Mouse (Mus musculus): ENCODE data around the gene Elp6. TPM values are rescaled to one million over a fixed set of nuclear protein-coding genes. Genes with fewer than 3 reads are reported as not detected.

Gene Elp6
- polyA plus RNA-seq, 1 experiment from 2014 or later, result 39.2 TPM

DNA sequence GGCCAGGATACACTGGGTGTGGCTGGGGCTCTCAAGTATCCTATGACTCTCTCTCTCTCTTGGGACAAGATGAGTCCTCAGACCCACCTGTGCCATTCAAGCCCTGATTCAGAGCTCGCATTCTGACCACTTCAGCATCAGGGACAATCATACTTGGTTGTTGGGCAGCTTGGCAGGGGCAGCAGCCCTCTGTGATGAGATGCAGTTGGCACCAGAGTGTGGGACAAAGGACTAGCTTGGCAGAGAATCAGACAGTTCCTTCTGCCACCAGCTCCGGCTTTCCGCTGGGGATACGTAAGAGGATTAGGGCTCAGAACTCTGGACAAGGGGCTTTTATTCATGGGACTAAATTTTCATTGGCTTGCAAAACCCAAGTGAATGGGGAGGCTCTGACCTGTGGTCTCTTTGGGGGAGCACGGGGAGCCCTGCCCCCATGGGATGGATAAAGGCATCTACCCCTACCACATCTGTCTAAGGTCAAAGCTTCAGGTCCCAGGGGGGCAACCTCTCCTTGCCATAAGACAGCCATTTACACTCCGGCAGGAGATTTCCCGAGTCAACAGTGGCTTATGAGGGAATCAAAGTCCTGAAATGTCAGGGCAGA is 17.6 kb upstream of the Elp6 start:
- no peaks in the 10 kb centered on the region for H3K4me1 ChIP-seq (replicated peaks)
- H3K9ac ChIP-seq, result no peak overlapping the region
- no peaks in the 10 kb centered on the region for H3K27me3 ChIP-seq
- H3K4me3 ChIP-seq, result no peak overlapping the region
- no peaks in the 10 kb centered on the region for H3K36me3 ChIP-seq
- H3K9me3 ChIP-seq, result no peaks in the 10 kb centered on the region
- no peak for ATAC-seq (ENCODE audit: low read depth)
- H3K4me2 ChIP-seq, result no peak overlapping the region
- 61% methylated on average over 7 of the region's 7 CpGs for WGBS
- 0 out of 2 replicates have a peak overlapping the region, but pooled peaks have one; percentile 13 for H3K27ac ChIP-seq (replicated peaks)

GRCm38 (mm10) chr9:110293254-110293718 is 11.7 kb upstream of the Elp6 start:
- no peak overlapping the region for H3K4me2 ChIP-seq
- no peaks in the 10 kb centered on the region for H3K36me3 ChIP-seq
- WGBS, result 43% methylated on average over 12 of the region's 12 CpGs

DNA sequence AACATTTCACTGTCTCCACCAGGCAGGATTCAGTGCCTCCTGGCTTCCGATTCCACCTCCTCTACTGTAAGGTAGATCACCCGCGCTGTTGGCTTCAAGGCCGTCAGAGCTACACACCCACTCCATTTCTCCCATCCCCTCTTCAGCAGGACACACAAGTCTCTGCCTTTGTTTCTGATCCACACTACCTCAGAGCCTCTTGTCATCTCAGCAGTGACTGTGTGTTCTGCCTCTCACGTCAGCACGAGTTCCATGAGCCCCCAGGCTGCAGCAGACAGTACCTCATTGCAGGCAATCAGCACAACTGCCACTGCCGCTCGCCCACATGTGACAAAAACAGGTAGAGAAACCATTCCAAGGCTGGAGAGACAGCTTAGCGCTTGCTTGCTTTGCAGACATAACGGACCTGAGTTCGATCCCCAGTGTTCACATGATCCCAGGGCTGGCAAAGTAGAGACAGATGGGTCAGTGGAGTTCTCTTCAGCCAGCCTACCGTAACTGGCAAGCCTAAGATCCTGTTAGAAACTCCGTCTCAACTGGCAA is 11.0 kb upstream of the Elp6 start:
- no peaks in the 10 kb centered on the region for H3K9me3 ChIP-seq
- H3K9ac ChIP-seq, result no peak overlapping the region
- no peak overlapping the region for H3K4me3 ChIP-seq
- peaks cover 6% of the 10 kb centered on the region for H3K4me1 ChIP-seq (replicated peaks)
- no peak overlapping the region; the same call in 1 of the 2 replicates for H3K27ac ChIP-seq (replicated peaks)
- H3K4me2 ChIP-seq, result no peak overlapping the region
- no peaks in the 10 kb centered on the region for H3K27me3 ChIP-seq
- 89% methylated on average over 13 of the region's 13 CpGs for WGBS
- ATAC-seq (ENCODE audit: low read depth), result no peak
- no peaks in the 10 kb centered on the region for H3K36me3 ChIP-seq

More at GRCm38 (mm10) chr9:110293254-110293718, 11.7 kb upstream of the Elp6 start:
- H3K4me3 ChIP-seq, result no peak overlapping the region
- H3K27me3 ChIP-seq, result no peaks in the 10 kb centered on the region
- H3K4me1 ChIP-seq (replicated peaks), result peaks cover 6% of the 10 kb centered on the region
- H3K9me3 ChIP-seq, result no peaks in the 10 kb centered on the region
- H3K9ac ChIP-seq, result peak overlapping the region; percentile 26; the same call in 1 of the 2 replicates
- no peak overlapping the region; the same call in 1 of the 2 replicates for H3K27ac ChIP-seq (replicated peaks)
- ATAC-seq (ENCODE audit: low read depth), result no peak

- Histone ChIP-seq H3K4me2 (no peak overlapping the region), H3K36me3 (no peaks in the 10 kb centered on the region), H3K9ac (no peak overlapping the region), H3K4me3 (no peak overlapping the region), H3K27ac (replicated peaks) (no peak overlapping the region), H3K9me3 (no peaks in the 10 kb centered on the region), H3K27me3 (no peaks in the 10 kb centered on the region), H3K4me1 (replicated peaks) (peaks cover 6% of the 10 kb centered on the region)
- no peak for ATAC-seq (ENCODE audit: low read depth)
- 53% methylated on average over 3 of the region's 3 CpGs for WGBS
Observed at GRCm38 (mm10) chr9:110294786-110295185, 10.2 kb upstream of the Elp6 start.

GRCm38 (mm10) chr9:110296867-110297627 is 7.9 kb upstream of the Elp6 start:
- Histone ChIP-seq H3K9ac (no peak overlapping the region), H3K4me1 (replicated peaks) (peaks cover 6% of the 10 kb centered on the region), H3K27me3 (no peaks in the 10 kb centered on the region), H3K4me3 (no peak overlapping the region), H3K4me2 (no peak overlapping the region), H3K36me3 (no peaks in the 10 kb centered on the region), H3K27ac (replicated peaks) (no peak overlapping the region; the same call in 1 of the 2 replicates), H3K9me3 (no peaks in the 10 kb centered on the region)
- 4% methylated on average over 5 of the region's 5 CpGs for WGBS
- ATAC-seq (ENCODE audit: low read depth), result peak; percentile 76; the same call in 1 of the 2 replicates

- WGBS, result 6% methylated on average over 4 of the region's 4 CpGs
- Histone ChIP-seq H3K9me3 (no peaks in the 10 kb centered on the region), H3K4me2 (peak overlapping the region; percentile 70), H3K36me3 (0 out of 2 replicates have a peak, but pooled peaks cover 2% of the 10 kb centered on the region), H3K27ac (replicated peaks) (peak overlapping the region; percentile 97), H3K9ac (peak overlapping the region; percentile 89), H3K4me1 (replicated peaks) (peaks cover 22% of the 10 kb centered on the region), H3K4me3 (peak overlapping the region; percentile 56), H3K27me3 (no peaks in the 10 kb centered on the region)
- peak; percentile 44; the same call in 1 of the 2 replicates for ATAC-seq (ENCODE audit: low read depth)
Observed at GRCm38 (mm10) chr9:110304516-110304915, 457 bp upstream of the Elp6 start.

- Histone ChIP-seq H3K27me3 (no peaks in the 10 kb centered on the region), H3K4me2 (peak overlapping the region; percentile 70), H3K27ac (replicated peaks) (no peak overlapping the region), H3K9ac (peak overlapping the region; percentile 89), H3K36me3 (peaks cover 19% of the 10 kb centered on the region), H3K9me3 (no peaks in the 10 kb centered on the region), H3K4me1 (replicated peaks) (peaks cover 22% of the 10 kb centered on the region), H3K4me3 (peak overlapping the region; percentile 56; the same call in 1 of the 2 replicates)
- no peak for ATAC-seq (ENCODE audit: low read depth)
- WGBS, result 94% methylated on average over 5 of the region's 5 CpGs
Observed at GRCm38 (mm10) chr9:110306371-110306770, 1.4 kb downstream of the Elp6 start.

DNA sequence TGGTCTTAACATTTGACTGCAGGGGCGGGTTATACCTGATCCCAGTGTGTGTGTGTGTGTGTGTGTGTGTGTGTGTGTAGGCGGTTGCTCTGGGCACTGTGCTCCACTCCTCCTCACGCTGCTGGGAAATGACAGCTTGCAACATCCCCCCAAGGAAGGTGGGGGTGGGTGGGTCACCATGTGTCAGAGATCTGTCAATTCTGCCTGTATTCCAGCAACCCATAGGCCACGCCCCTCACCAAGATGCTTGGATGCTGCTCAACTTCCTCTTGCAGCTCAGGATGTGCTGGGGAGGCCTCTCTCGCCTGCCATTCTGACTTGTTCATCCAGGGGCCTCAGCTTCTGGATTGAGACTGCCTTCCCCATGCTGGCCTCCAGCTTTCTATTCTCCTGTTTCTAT is 9.7 kb downstream of the Elp6 start:
- no peak for ATAC-seq (ENCODE audit: low read depth)
- Histone ChIP-seq H3K9me3 (no peaks in the 10 kb centered on the region), H3K27me3 (no peaks in the 10 kb centered on the region), H3K9ac (no peak overlapping the region), H3K27ac (replicated peaks) (no peak overlapping the region), H3K4me1 (replicated peaks) (no peaks in the 10 kb centered on the region), H3K4me2 (no peak overlapping the region), H3K4me3 (no peak overlapping the region), H3K36me3 (peaks cover 92% of the 10 kb centered on the region)
- WGBS, result 91% methylated on average over 5 of the region's 5 CpGs

DNA sequence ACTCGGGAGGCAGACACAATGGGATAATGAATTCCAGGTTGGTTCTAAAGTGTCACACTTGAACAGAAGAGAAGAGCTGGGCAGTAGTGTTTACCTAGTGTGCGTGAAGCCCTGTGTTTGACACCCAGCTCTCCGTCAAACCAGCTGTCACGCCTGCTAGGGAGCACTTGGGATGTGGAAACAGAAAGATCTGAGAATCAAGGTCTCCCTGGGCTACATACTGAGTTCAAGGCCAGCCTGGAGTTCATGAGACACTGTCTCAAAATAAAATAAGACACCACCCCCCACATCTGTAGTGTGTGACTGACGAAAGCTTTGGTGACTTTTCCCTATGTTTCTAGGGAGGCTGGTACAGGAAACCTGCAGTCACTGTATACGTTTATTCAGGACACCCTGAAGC is 10.4 kb downstream of the Elp6 start:
- no peak overlapping the region for H3K4me2 ChIP-seq
- ATAC-seq (ENCODE audit: low read depth), result no peak
- no peaks in the 10 kb centered on the region for H3K27me3 ChIP-seq
- H3K36me3 ChIP-seq, result peaks cover 92% of the 10 kb centered on the region
- H3K9me3 ChIP-seq, result no peaks in the 10 kb centered on the region
- no peak overlapping the region for H3K9ac ChIP-seq
- H3K4me1 ChIP-seq (replicated peaks), result no peaks in the 10 kb centered on the region
- H3K27ac ChIP-seq (replicated peaks), result no peak overlapping the region
- 91% methylated on average over 6 of the region's 6 CpGs for WGBS
- no peak overlapping the region for H3K4me3 ChIP-seq

- H3K9ac ChIP-seq, result no peak overlapping the region
- H3K27ac ChIP-seq (replicated peaks), result no peak overlapping the region
- no peaks in the 10 kb centered on the region for H3K4me1 ChIP-seq (replicated peaks)
- H3K4me3 ChIP-seq, result no peak overlapping the region
- WGBS, result 96% methylated on average over 8 of the region's 8 CpGs
- peaks cover 92% of the 10 kb centered on the region for H3K36me3 ChIP-seq
- H3K27me3 ChIP-seq, result no peaks in the 10 kb centered on the region
- no peaks in the 10 kb centered on the region for H3K9me3 ChIP-seq
- no peak for ATAC-seq (ENCODE audit: low read depth)
- no peak overlapping the region for H3K4me2 ChIP-seq
Observed at GRCm38 (mm10) chr9:110315904-110316303, 10.9 kb downstream of the Elp6 start.

DNA sequence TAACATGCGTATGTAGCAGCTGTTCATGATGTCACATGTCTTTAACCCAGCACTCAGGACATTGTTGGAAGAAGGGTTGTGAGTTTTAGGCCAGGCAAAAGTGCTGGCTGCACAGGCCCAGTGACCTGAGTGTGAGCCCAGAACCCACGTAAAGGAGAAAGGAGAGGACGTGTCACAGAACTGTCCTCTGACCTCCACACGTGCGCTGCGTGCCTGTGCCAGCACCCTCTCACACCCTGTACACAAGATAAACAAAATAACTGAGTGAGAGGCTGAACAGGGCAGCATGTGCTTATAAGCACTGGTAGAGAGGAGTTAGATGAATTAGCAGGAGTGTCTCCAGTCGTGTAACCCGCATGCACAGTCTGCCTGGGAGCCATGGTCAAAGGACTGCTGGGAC is 11.5 kb downstream of the Elp6 start:
- 95% methylated on average over 8 of the region's 8 CpGs for WGBS
- Histone ChIP-seq H3K4me2 (no peak overlapping the region), H3K9me3 (no peaks in the 10 kb centered on the region), H3K27ac (replicated peaks) (no peak overlapping the region), H3K27me3 (no peaks in the 10 kb centered on the region), H3K9ac (no peak overlapping the region), H3K4me1 (replicated peaks) (no peaks in the 10 kb centered on the region), H3K4me3 (no peak overlapping the region), H3K36me3 (peaks cover 93% of the 10 kb centered on the region)
- ATAC-seq (ENCODE audit: low read depth), result no peak

DNA sequence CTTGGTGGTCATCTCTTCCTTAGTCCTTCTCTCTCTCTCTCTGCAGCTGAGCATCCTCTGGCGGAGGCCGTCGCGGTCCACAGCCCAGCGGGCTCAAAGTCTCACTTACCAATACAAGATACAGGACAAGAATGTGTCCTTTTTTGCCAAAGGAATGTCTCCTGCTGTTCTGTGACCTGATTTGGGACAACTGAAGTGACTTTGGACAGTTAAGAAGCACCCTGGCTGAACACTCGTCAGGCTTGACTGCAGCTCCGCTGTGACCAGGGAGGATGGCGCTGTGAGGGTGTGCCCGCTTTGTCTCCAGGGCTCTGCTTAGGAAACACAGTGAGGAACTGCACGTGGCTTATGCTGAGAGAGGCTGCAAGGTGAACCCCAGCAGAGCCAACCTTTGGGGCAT is 15.8 kb downstream of the Elp6 start:
- Histone ChIP-seq H3K27me3 (no peaks in the 10 kb centered on the region), H3K27ac (replicated peaks) (no peak overlapping the region), H3K4me1 (replicated peaks) (no peaks in the 10 kb centered on the region), H3K9me3 (no peaks in the 10 kb centered on the region), H3K4me3 (no peak overlapping the region), H3K36me3 (peaks cover 71% of the 10 kb centered on the region), H3K9ac (no peak overlapping the region), H3K4me2 (no peak overlapping the region)
- no peak for ATAC-seq (ENCODE audit: low read depth)
- WGBS, result 90% methylated on average over 10 of the region's 10 CpGs

Measured in neural tube, embryonic 13.5 days (tissue).